In genomic region chr7:113619768-113620167, GRCm38 (mm10) we compare ENCODE assay signal across 12 mouse cellular contexts.
DNase-seq lines count a peak whose midpoint lies in the region; ATAC-seq and TF ChIP-seq lines count a peak whose summit lies in the region.
"Had no signal": no experiment of that assay in that cellular context is flagged by ENCODE, and none has a peak within 500 bp of the region (broad histone marks: within the 10 kb centered on the region; RNA-seq: fewer than 3 reads in every experiment).

No protein-coding gene starts in this region.

- no peak overlapping the region for H3K4me2 ChIP-seq in intestine, embryonic 15.5 days (replicated peaks)

- intact Hi-C loops in left cerebral cortex, postnatal 25 days (cut with DNase I) = no loop called here

- TF ChIP-seq POLR2A in brain, embryonic 14.5 days (IDR thresholded peaks at IDR 0.05; ENCODE audit: borderline replicate concordance, extremely low read depth, insufficient read depth, insufficient read length, poor library complexity, severe bottlenecking) = no peak

- H3K27me3 ChIP-seq in intestine, embryonic 15.5 days (replicated peaks) = no peaks in the 10 kb centered on the region

- no peaks in the 10 kb centered on the region for H3K9me3 ChIP-seq in intestine, embryonic 15.5 days

- H3K4me1 ChIP-seq in intestine, embryonic 15.5 days (replicated peaks) = no peaks in the 10 kb centered on the region

- ATAC-seq in intestine, embryonic 15.5 days = no peak

- H3K4me3 ChIP-seq in layer of hippocampus, adult 2 months = no peak overlapping the region
- H3K4me3 ChIP-seq in intestine, embryonic 15.5 days (replicated peaks) = no peak overlapping the region

- 79% methylated on average over 9 of the region's 9 CpGs for WGBS in intestine, embryonic 15.5 days

- peak overlapping the region; percentile 94 for H3K27ac ChIP-seq in layer of hippocampus, adult 2 months
- H3K27ac ChIP-seq in intestine, embryonic 15.5 days = no peak overlapping the region
- H3K27ac ChIP-seq: liver, embryonic 14.5 days had no signal

- no peaks in the 10 kb centered on the region for H3K36me3 ChIP-seq in intestine, embryonic 15.5 days

- no peak overlapping the region for H3K9ac ChIP-seq in intestine, embryonic 15.5 days
- H3K9ac ChIP-seq: liver, embryonic 14.5 days had no signal

- TF ChIP-seq CTCF in brain, embryonic 14.5 days (IDR thresholded peaks at IDR 0.05; ENCODE audit: borderline replicate concordance, extremely low read depth, insufficient read depth, insufficient read length) = no peak
- TF ChIP-seq CTCF in layer of hippocampus, adult 2 months (conservative IDR thresholded peaks at IDR 0.05) = no peak

- peak; percentile 37 to 42 for DNase-seq in cerebellum, postnatal 10 days
- no peak for DNase-seq in cerebellum, adult 11 months
- peak; percentile 43 for DNase-seq in brain, embryonic 14.5 days (ENCODE audit: low read depth)
- DNase-seq in layer of hippocampus, adult 2 months (ENCODE audit: low spot score in 2 of 2) = peak; percentile 42 to 68
- DNase-seq in left cerebral cortex, postnatal 25 days (ENCODE audit: low spot score in 2 of 2) = peak; percentile 68 to 72
- no peak for DNase-seq in retina, embryonic 14.5 days (ENCODE audit: low spot score)
- DNase-seq in spleen, postnatal 10 days (ENCODE audit: low spot score in 2 of 2) = no peak
- DNase-seq: cerebellum, postnatal 36 days; gastrocnemius, postnatal 14 days; kidney, postnatal 4 days had no signal

Comparison
In these comparisons a context has a peak if more than half of its experiments do, and no peak if none do; other contexts are left out.
1. DNase-seq: peak in cerebellum, postnatal 10 days (2 of 2), brain, embryonic 14.5 days (single experiment), layer of hippocampus, adult 2 months (2 of 2) and left cerebral cortex, postnatal 25 days (2 of 2); none in cerebellum, adult 11 months (single experiment), retina, embryonic 14.5 days (single experiment) and spleen, postnatal 10 days (0 of 2).